Mouse (Mus musculus) limb, embryonic 14.5 days (tissue): Measurements from ENCODE around the gene Zfpl1. TPM values are rescaled to one million over a fixed set of nuclear protein-coding genes. Genes with fewer than 3 reads are reported as not detected.

Experiments
- ATAC-seq: fragments of 200-750 bp; cut with Nextera tagmentation; 2 replicates; pipeline ENCODE4 v1.8.0; 2017; ENCODE audit warnings: low read depth, moderate number of reproducible peaks, moderate TSS enrichment; ENCODE audit not compliant: low FRiP score
- DNase-seq: peaks from one replicate; pipeline ENCODE4 v3.0.0-alpha.2; 2015; ENCODE audit warnings: low spot score
- H3K27ac ChIP-seq: fragments of 300-500 bp; sonication (generic); replicated peaks from 2 replicates; pipeline ENCODE4 v1.5.1; 2014; ENCODE audit warnings: low read depth, mild to moderate bottlenecking, low read length, moderate library complexity, mixed read lengths
- H3K27me3 ChIP-seq: fragments of 300-500 bp; sonication (generic); 2 replicates; pipeline ENCODE4 v1.6.1; 2014; ENCODE audit warnings: low read length, mixed read lengths; ENCODE audit not compliant: control insufficient read depth, insufficient read depth
- H3K36me3 ChIP-seq: fragments of 300-500 bp; sonication (generic); 2 replicates; pipeline ENCODE4 v1.6.1; 2014; ENCODE audit warnings: mild to moderate bottlenecking, low read length, moderate library complexity, mixed read lengths; ENCODE audit not compliant: control insufficient read depth, insufficient read depth
- H3K4me1 ChIP-seq: fragments of 300-500 bp; sonication (generic); 2 replicates; pipeline ENCODE4 v1.6.1; 2014; ENCODE audit warnings: antibody characterized with exemption, low read length, mixed read lengths; ENCODE audit not compliant: control insufficient read depth, insufficient read depth
- H3K4me2 ChIP-seq: fragments of 300-500 bp; sonication (generic); replicated peaks from 2 replicates; pipeline ENCODE4 v1.6.1; 2014; ENCODE audit warnings: low read depth, mild to moderate bottlenecking, low read length, moderate library complexity; ENCODE audit not compliant: severe bottlenecking
- H3K4me3 ChIP-seq: fragments of 300-500 bp; sonication (generic); replicated peaks from 2 replicates; pipeline ENCODE4 v1.5.1; 2014; ENCODE audit warnings: low read length
- H3K9ac ChIP-seq: fragments of 300-500 bp; sonication (generic); 2 replicates; pipeline ENCODE4 v1.6.1; 2014; ENCODE audit warnings: mild to moderate bottlenecking, low read depth, low read length, moderate library complexity; ENCODE audit not compliant: severe bottlenecking
- H3K9me3 ChIP-seq: fragments of 300-500 bp; sonication (generic); 2 replicates; pipeline ENCODE4 v1.6.1; 2016; ENCODE audit warnings: low read length; ENCODE audit not compliant: control insufficient read depth
- POLR2A ChIP-seq: fragments of 200-500 bp; IDR thresholded peaks from 2 replicates; pipeline ENCODE4 v1.8.0; 2012; ENCODE audit warnings: inconsistent platforms, mild to moderate bottlenecking, moderate library complexity, borderline replicate concordance; ENCODE audit not compliant: insufficient read depth, insufficient read length; ENCODE audit errors: extremely low read depth
- WGBS: fragments of 180-500 bp; shearing (Covaris S2); extraction: QIAGEN DNeasy Blood & Tissue Kit; methylation state at CpG from one replicate; pipeline ENCODE4 v1.1.7; 2014; 5-methylcytosine and 5-hydroxymethylcytosine counted together
- polyA plus RNA-seq, 2 experiments: library from polyadenylated mRNA; depleted of rRNA in 1 of 2; stranded (reverse) in 1 of 2; unstranded in 1 of 2; fragments of >200 nt; fragmentation: Nextera tagmentation in 1 of 2; extraction: Ambion mirVana in 1 of 2; gene quantifications; 2 replicates each; pipeline versions ENCODE4 v1.2.1 to v1.2.3; 2012 to 2014

Gene Zfpl1
- polyA plus RNA-seq, 2 experiments, result 91.0 to 134 TPM

DNA sequence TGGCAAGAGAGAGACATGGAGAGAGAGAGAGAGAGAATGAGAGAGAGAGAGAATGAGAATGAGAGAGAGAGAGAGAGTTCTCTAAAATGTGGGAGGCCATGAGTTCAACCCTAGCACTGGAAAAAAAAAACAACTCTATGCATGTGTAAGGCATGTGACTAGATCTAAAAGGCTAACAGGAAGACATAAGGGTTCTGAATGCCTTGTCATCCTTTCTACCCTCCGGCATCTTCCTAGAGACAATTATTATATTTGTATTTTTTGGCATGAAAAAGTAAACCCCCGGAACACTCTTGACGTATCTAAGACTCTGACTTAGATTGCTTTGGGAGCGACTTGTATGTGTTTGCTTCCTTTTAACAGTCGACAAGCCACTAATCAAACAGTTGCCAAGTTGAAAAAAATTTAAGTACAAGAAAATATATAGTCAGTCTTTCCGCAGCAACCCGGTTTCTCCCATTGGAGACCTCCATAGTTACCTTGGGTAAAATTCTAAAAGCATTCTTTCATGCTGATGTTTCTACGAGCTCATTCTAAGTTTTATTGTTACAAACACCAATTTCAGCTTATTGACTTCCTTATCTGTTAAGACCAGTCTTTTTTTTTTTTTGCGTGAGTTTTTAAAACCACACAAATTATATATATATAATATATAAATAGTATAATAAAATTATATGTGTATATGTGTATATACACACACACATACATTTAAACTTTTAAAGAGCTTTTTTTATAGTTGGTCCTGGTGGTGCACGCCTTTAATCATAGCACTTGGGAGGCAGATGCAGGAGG, 42.2 kb upstream of the Zfpl1 start:
- ATAC-seq, result no peak
- peaks cover 3% of the 10 kb centered on the region; the same call in 1 of the 2 replicates for H3K4me1 ChIP-seq
- WGBS, result 66% methylated on average over 10 of the region's 10 CpGs
- H3K4me3 ChIP-seq, result peak overlapping the region; percentile 55
- peak overlapping the region; percentile 52 for H3K4me2 ChIP-seq
- peak overlapping the region; percentile 87; the same call in 1 of the 2 replicates for H3K27ac ChIP-seq
- peak overlapping the region; percentile 67 for H3K9ac ChIP-seq
- no peaks in the 10 kb centered on the region for H3K9me3 ChIP-seq
- no peak for DNase-seq
- no peaks in the 10 kb centered on the region for H3K27me3 ChIP-seq
- H3K36me3 ChIP-seq, result peaks cover 6% of the 10 kb centered on the region; the same call in 1 of the 2 replicates
- no peak for TF ChIP-seq POLR2A

DNA sequence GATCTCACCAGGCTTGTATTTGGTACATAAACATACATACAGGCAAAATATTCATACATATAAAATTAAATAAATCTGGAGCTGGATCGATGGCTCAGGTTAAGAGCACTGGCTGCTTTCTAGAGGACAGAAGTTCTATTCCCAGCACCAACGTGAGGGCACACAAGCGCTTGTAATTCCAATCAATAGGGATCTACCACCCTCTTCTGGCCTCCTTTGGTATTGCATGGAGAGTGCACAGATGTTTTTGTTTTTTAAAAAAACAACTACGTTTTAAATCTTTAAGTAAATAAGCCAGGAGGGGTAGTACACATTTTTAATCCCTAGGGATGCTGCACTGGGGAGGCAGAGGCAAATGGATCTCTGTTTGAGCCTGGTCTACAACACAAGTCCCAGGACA, 41.5 kb upstream of the Zfpl1 start:
- H3K27ac ChIP-seq, result no peak overlapping the region
- ATAC-seq, result no peak
- 22% methylated on average over 4 of the region's 4 CpGs for WGBS
- H3K4me1 ChIP-seq, result peaks cover 3% of the 10 kb centered on the region; the same call in 1 of the 2 replicates
- no peak overlapping the region for H3K4me2 ChIP-seq
- peaks cover 6% of the 10 kb centered on the region; the same call in 1 of the 2 replicates for H3K36me3 ChIP-seq
- peak; percentile 52 for DNase-seq
- H3K4me3 ChIP-seq, result no peak overlapping the region
- no peak overlapping the region for H3K9ac ChIP-seq
- H3K27me3 ChIP-seq, result no peaks in the 10 kb centered on the region
- no peaks in the 10 kb centered on the region for H3K9me3 ChIP-seq
- TF ChIP-seq POLR2A, result no peak

DNA sequence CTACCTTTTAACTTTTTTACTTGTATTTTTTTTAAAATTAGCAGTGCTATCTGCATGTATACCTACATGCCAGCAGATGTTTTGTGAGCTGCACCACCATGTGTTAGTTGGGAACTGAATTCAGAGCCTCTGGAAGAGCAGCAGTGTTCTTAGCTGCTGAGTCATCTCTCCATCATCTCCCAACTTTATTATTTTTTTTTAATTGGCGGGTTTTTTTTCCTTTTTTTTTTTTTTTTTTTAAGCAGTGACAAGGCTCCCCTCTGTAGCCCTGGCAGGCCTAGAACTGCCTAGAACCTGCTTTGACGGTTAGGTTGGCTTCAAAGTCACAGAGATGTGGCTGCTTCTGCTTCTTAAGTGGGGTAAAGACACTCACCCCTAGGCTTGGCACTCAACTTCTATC, 40.1 kb upstream of the Zfpl1 start:
- no peaks in the 10 kb centered on the region for H3K9me3 ChIP-seq
- no peak overlapping the region for H3K4me3 ChIP-seq
- WGBS, result 68% methylated on average over 2 of the region's 2 CpGs
- DNase-seq (no peak), ATAC-seq (no peak)
- peaks cover 3% of the 10 kb centered on the region; the same call in 1 of the 2 replicates for H3K4me1 ChIP-seq
- H3K36me3 ChIP-seq, result peaks cover 14% of the 10 kb centered on the region
- no peaks in the 10 kb centered on the region for H3K27me3 ChIP-seq
- H3K4me2 ChIP-seq, result no peak overlapping the region
- H3K9ac ChIP-seq, result no peak overlapping the region
- no peak overlapping the region for H3K27ac ChIP-seq
- TF ChIP-seq POLR2A, result no peak

DNA sequence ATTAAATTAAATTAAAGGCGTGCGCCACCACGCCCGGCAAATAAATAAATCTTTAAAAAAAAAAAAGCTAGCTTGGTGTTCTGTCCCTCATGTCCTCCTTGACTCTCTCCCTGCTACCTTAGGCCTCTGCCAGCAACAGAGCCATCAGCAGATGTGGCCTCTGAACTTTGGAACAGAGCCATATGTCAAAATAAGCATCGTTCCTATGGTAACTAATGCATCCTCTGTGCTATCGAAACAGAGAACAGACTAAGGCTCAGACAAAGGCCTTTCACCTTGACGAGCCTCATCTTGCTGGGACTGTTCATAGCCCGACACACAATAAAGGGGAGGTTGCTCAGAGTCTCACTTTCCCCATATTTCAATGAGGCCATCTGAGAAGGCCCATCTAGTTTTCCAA, 38.6 kb upstream of the Zfpl1 start:
- no peak for TF ChIP-seq POLR2A
- no peak for DNase-seq
- WGBS, result 68% methylated on average over 8 of the region's 8 CpGs
- Histone ChIP-seq H3K9ac (no peak overlapping the region), H3K4me1 (peaks cover 6% of the 10 kb centered on the region), H3K27me3 (no peaks in the 10 kb centered on the region), H3K4me2 (no peak overlapping the region), H3K9me3 (no peaks in the 10 kb centered on the region), H3K36me3 (peaks cover 14% of the 10 kb centered on the region), H3K27ac (no peak overlapping the region), H3K4me3 (no peak overlapping the region)
- ATAC-seq, result no peak

DNA sequence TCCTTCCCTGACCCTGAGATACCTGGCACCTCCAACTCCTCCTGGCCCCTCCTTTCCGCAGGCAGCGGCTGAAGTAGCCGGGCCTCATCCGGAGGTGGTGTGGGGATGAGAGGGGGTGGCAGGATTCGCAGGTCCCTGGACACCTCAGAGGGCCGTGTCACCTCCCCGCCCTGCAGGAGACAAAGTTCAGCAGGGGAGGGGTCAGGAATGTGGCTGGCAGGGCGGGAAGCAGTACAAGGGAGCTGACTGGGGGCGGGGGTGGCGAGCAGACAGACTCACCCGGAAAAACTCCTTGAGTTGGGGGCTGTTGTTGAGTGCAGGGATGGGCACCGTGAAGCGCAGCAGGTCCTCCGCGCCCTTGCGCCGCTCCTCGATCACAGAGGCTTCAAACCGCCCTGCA, 37.0 kb upstream of the Zfpl1 start:
- ATAC-seq, result no peak
- Histone ChIP-seq H3K4me2 (no peak overlapping the region), H3K9ac (no peak overlapping the region), H3K27me3 (no peaks in the 10 kb centered on the region), H3K4me3 (no peak overlapping the region), H3K36me3 (peaks cover 14% of the 10 kb centered on the region), H3K4me1 (peaks cover 9% of the 10 kb centered on the region), H3K27ac (no peak overlapping the region), H3K9me3 (no peaks in the 10 kb centered on the region)
- WGBS, result 19% methylated on average over 10 of the region's 19 CpGs
- DNase-seq, result no peak
- TF ChIP-seq POLR2A, result no peak
